Mouse (Mus musculus): Measurements from ENCODE around the gene Gm21961. TPM values are rescaled to one million over a fixed set of nuclear protein-coding genes. Genes with fewer than 3 reads are reported as not detected.
"Not testable (repeated sequence)": the region's sequence is repeated elsewhere in the genome, so short reads cannot be mapped to it uniquely, and the experiment has no call there.

Gm21961 gene
- polyA plus RNA-seq (2015; fragmentation: Nextera tagmentation; extraction: Ambion mirVana), result not detected in 2 replicates

DNA sequence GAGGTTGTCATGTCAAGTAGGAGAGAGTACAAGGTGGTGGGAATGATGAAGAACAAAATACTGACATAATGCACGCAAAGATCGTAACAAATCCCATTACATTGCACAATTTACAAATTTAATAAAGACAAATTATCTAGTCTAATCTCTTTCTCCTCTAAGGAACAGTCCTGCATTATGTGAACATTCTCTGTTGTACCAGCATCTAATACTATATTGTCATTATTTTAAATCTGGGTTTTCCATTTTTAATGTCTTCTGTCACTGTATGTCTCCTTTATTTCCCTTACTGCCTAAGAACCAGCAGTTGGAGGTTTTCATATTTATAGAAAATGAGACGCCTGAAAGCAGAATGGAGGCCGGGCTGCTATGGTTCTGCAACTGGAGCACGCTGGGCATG, at the start of gene Gm21961:
Gm21961 (minus strand) TSS at position 101 of the 400 bp plus-strand sequence.
- DNase-seq (ENCODE audit: low spot score), result no peak

DNA sequence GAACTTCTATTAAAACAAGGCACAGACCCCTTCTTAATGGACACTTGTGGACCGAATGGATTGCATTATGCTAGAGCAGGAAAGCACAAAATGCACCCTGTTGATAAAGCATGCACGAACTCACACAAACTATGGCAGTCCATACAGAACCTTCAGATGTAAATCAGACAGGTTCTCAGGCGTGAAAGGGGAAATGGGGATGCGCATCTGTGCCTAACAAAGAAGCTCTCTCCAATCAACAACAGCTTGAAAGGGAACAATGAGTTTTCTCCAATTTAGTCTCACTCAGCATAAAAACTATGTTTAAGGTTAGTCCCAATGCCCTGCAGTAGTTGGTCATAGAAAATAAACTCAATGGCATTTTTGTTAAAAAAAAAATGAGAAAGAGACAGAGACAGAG, 27.3 kb upstream of the Gm21961 start:
- no peak for DNase-seq (ENCODE audit: low spot score)

DNA sequence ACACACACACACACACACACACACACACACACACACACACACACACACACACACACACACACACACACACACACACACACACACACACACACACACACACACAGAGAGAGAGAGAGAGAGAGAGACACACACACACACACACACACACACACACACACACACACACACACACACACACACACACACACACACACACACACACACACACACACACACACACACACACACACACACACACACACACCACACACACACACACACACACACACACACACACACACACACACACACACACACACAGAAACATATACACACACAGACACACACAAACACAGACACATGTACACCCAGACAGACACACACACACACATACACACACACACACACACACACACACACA, 24.5 kb upstream of the Gm21961 start:
- not testable (repeated sequence) for DNase-seq (ENCODE audit: low spot score)

DNA sequence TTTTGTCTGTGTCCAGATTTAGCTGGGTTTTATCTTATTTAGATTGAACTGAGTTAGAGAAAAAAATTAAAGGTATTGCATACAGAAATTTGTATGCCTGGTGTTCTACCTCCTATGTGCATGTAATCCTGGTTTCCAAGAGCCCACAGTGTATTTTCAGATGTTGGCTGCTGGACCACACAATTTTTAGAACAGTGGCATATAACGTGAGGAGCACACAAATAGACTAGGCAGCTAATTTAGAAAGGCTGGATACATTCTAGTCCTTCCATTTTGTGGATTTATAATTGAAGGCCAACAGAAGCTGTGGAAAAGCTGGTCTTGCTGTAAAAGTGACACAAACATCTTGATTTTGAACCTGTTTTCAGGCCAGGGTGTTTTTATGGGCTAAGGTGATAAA, 3.3 kb upstream of the Gm21961 start:
- DNase-seq (ENCODE audit: low spot score), result no peak

DNA sequence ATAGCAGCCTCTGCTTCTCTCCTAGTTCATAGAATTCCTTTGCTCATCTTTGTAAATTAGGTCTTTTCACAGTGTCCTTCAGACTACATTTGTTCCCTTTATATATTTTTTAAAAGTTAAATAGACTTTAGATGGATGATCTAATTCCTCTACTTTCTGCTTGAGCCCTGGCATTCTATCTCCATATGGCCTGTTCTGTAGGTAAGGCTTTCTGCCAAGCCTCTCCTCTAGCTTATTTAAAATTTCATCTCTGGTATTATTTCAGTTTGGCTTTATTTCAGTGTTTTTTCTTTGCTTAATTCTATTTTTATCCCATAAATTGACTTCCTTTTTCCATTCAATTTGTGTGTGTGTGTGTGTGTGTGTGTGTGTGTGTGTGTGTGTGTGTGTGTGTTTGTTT, 8.5 kb downstream of the Gm21961 start:
- no peak for DNase-seq (ENCODE audit: low spot score)

DNA sequence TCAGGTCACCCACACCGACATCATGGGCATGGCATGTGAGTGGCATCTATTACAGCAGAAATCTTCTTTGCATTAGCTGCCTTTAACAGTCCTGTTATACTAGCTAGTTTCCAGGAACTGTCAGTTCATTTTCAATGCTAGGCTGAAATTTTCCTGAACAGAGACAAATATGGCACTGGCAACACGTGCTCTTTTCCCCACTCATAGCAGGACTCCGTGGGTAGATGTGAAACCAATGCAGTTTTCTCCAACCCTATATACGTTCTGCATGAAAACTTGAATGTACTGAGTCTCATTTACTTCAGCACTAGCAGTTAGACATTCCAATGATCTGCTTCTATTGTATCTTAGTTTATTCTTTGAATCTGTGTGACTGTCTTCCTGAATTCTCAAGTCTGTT, 20.2 kb downstream of the Gm21961 start:
- DNase-seq (ENCODE audit: low spot score), result no peak

DNA sequence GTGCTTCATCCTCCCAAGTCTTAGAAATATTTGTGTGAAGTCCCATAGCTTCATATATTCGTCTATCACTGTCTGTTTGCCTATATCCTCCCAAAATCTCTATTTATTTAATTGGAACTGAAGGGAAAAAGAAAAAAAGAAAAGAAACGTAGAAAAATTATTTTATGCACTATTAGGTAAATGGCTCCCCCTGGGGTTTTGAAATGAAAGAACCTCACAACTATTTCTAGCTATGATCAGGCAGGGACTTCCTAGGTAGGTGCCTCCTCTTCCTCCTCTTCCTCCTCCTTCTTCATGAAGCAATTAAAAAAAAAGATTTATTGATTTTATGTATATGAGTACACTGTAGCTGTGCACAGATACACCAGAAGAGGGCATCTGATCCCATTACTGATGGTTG, 34.7 kb downstream of the Gm21961 start:
- no peak for DNase-seq (ENCODE audit: low spot score)

DNA sequence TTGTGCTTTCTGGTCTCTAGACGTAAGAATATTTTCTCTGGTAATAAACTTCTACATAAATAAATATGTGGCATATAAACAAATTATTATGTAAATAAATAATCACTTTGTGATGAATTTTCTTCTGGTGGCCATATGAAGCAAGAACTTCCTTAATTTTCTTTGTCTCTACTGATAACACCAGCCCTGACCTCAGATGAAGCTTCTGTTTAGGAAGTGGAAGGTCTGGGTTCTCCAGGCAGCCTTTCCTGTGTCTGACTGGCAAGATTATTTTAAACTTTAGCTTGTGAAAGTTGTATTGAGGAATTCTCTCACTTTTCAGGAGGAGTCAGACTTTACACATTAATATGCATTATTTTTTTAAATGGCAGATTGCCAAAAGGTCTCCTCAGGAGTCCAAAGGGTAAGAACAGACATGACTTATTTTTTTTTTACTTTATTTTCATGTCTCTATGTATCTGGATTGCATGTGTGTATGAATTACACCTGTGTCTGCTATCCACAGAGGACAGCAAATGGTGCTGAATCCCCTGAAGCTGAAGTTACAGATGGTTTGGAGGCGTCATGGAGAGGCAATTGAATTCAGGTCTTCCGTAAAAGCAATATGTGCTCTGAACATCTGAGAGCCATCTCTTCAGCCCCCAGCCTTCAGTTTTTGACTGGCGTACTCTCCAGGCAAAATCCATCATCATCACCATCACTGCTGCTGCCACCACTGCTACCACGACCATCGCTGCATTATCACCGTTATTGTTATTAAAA, 38.5 kb downstream of the Gm21961 start:
- no peak for DNase-seq (ENCODE audit: low spot score)

Other genes with a start within 250 kb of the Gm21961 start
- gene Gm21798, start 197.2 kb downstream of the Gm21961 start, polyA plus RNA-seq (2015; fragmentation: Nextera tagmentation; extraction: Ambion mirVana), result not detected in 2 replicates